Mouse (Mus musculus): ENCODE measurements at regions not wholly inside any gene's neighbourhood (a gene's known extent, or its start where the extent isn't known, plus 50 kb on each side); places are given as distances from the start of the nearest gene placed in this dataset.

DNA sequence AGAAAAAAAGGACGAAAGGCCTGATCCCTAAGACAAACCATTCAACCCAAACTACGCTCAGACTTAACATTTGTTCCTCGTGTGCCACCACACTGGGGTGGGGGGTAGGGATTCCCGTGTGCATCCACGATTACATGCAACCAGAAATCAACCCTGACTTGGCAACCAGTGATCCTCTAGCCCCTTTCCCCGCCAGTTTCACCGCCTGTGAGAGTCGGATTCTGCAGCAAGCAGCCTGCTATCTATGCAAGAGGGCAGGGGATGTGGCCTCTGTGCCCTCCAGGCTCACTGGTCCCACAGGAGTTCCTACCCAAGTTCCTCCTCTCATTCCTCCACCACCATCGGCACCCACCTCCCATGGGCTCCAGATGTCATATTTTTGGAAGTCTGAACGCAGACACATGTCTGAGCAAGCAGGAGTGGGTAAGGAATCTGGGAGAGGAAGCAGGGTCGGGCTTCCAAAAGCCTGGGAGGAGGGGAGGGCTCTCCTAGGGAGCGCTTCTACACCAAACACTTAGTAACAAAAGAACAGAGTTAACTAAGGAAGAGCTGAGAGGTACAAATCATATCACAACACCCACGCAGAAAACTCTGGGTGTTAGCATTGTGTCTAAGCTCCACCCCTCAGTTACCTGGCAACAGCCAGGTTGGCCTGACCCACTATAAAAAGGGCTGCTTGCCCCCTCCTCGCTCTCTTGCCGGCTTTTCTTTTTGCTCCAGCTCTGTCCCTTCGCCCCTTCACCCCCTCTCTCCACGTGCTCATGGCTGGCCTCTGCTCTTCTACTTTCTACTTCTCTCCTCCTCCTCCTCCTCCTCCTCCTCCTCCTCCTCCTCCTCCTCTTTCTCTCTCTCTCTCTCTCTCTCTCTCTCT is 127.9 kb upstream of the Arid1b start:
- peak overlapping the region; percentile 1; the same call in 1 of the 2 replicates for H3K9ac ChIP-seq (ENCODE audit: low read depth, low read length)
- H3K4me2 ChIP-seq (replicated peaks; ENCODE audit: low read depth, low read length): peak overlapping the region; percentile 25
- H3K27me3 ChIP-seq (ENCODE audit: control insufficient read depth, insufficient read depth, low read length): no peaks in the 10 kb centered on the region
- peaks cover 10% of the 10 kb centered on the region; the same call in 1 of the 2 replicates for H3K4me1 ChIP-seq (ENCODE audit: control insufficient read depth, insufficient read depth, low read length)
- WGBS: 39% methylated on average over 17 of the region's 17 CpGs
- H3K9me3 ChIP-seq (ENCODE audit: control insufficient read depth, low read length): no peaks in the 10 kb centered on the region
- H3K4me3 ChIP-seq (ENCODE audit: low read length): no peak overlapping the region
- no peaks in the 10 kb centered on the region for H3K36me3 ChIP-seq (ENCODE audit: control insufficient read depth, insufficient read depth, low read length)
- ATAC-seq (ENCODE audit: low FRiP score, low TSS enrichment): peak; percentile 40
- peak overlapping the region; percentile 26; the same call in 1 of the 2 replicates for H3K27ac ChIP-seq (ENCODE audit: low read depth, low read length)

DNA sequence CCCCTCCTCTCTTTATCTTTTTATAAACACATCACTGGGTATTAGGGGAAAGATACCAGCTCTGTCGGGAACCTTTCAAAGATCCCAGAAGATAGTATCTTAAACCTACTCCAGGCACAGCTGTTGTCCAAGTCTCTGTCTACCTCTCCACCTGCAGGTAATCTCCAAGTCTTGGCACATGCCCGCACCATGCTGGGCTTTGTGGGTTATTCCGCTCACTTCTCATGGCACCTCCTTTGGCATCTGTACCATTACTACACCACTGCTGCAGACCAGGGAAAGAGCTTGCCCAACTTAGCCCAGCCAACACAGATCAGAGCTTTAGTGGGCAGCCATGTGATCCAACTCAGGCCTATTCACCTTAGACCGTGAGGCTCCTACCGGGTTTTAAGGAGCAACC is 127.0 kb upstream of the Arid1b start:
- no peak overlapping the region for H3K27ac ChIP-seq (ENCODE audit: low read depth, low read length)
- H3K27me3 ChIP-seq (ENCODE audit: control insufficient read depth, insufficient read depth, low read length): no peaks in the 10 kb centered on the region
- H3K36me3 ChIP-seq (ENCODE audit: control insufficient read depth, insufficient read depth, low read length): no peaks in the 10 kb centered on the region
- 94% methylated on average over 5 of the region's 5 CpGs for WGBS
- H3K4me1 ChIP-seq (ENCODE audit: control insufficient read depth, insufficient read depth, low read length): peaks cover 10% of the 10 kb centered on the region; the same call in 1 of the 2 replicates
- no peak overlapping the region for H3K4me2 ChIP-seq (replicated peaks; ENCODE audit: low read depth, low read length)
- ATAC-seq (ENCODE audit: low FRiP score, low TSS enrichment): no peak
- H3K9ac ChIP-seq (ENCODE audit: low read depth, low read length): no peak overlapping the region
- no peak overlapping the region for H3K4me3 ChIP-seq (ENCODE audit: low read length)
- H3K9me3 ChIP-seq (ENCODE audit: control insufficient read depth, low read length): no peaks in the 10 kb centered on the region

DNA sequence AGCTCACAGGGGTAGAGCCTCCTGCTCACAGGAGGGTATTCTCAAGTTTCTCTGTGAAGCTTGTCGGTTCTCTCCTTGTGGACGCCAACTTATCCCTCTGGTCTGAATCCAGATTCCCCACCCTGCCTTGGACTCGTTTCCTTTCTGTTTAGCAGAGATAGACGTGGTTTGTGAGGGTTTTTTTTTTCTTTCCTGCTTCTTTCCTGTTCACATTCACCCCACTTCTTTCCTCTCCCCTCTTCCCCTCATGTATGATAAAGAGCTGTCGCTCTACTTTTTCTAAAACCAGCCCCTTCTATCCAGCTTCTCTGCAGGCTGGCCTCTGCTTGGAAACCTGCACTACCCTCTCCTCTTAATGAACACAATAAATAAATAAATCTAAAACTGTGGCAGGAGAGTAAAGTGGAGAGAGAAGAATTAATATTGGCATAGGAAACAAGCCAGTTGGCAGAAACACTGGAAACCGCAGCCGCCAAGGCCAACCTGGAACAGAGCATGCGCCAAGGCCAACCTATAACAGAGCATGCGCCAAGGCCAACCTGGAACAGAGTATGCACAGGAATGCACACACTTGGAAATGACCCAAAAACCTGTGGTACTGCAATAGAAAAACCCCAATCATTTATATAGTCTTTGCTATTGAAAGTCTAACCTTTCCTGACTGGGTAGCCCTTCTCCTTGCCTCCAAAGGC is 126.2 kb upstream of the Arid1b start:
- WGBS: 79% methylated on average over 9 of the region's 9 CpGs
- Histone ChIP-seq H3K27ac (ENCODE audit: low read depth, low read length) (no peak overlapping the region), H3K9ac (ENCODE audit: low read depth, low read length) (no peak overlapping the region), H3K4me2 (replicated peaks; ENCODE audit: low read depth, low read length) (no peak overlapping the region), H3K27me3 (ENCODE audit: control insufficient read depth, insufficient read depth, low read length) (no peaks in the 10 kb centered on the region), H3K9me3 (ENCODE audit: control insufficient read depth, low read length) (no peaks in the 10 kb centered on the region), H3K4me3 (ENCODE audit: low read length) (no peak overlapping the region), H3K4me1 (ENCODE audit: control insufficient read depth, insufficient read depth, low read length) (peaks cover 10% of the 10 kb centered on the region; the same call in 1 of the 2 replicates), H3K36me3 (ENCODE audit: control insufficient read depth, insufficient read depth, low read length) (no peaks in the 10 kb centered on the region)
- ATAC-seq (ENCODE audit: low FRiP score, low TSS enrichment): no peak

DNA sequence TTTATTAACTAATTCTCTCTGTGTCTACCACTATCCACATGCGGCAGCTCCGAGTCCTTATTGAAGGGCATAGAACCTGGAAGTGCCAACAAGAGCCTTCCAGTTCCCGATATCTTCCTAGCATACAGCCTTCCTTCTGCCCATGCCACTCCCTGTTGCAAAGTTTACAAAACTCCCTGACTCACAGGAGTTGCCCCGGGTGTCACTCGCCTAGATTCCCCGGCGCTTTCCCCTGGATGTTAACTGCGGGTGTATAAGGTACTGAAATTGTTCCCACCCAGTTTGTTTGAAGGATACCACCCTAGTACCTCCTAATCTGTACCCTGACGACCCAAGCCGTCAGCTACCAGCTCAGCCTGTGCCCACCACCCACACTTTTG is 125.7 kb upstream of the Arid1b start:
- no peaks in the 10 kb centered on the region for H3K9me3 ChIP-seq (ENCODE audit: control insufficient read depth, low read length)
- H3K36me3 ChIP-seq (ENCODE audit: control insufficient read depth, insufficient read depth, low read length): no peaks in the 10 kb centered on the region
- H3K9ac ChIP-seq (ENCODE audit: low read depth, low read length): no peak overlapping the region
- ATAC-seq (ENCODE audit: low FRiP score, low TSS enrichment): no peak
- no peak overlapping the region for H3K4me2 ChIP-seq (replicated peaks; ENCODE audit: low read depth, low read length)
- H3K27ac ChIP-seq (ENCODE audit: low read depth, low read length): no peak overlapping the region
- no peak overlapping the region for H3K4me3 ChIP-seq (ENCODE audit: low read length)
- peaks cover 10% of the 10 kb centered on the region; the same call in 1 of the 2 replicates for H3K4me1 ChIP-seq (ENCODE audit: control insufficient read depth, insufficient read depth, low read length)
- 89% methylated on average over 10 of the region's 10 CpGs for WGBS
- no peaks in the 10 kb centered on the region for H3K27me3 ChIP-seq (ENCODE audit: control insufficient read depth, insufficient read depth, low read length)

DNA sequence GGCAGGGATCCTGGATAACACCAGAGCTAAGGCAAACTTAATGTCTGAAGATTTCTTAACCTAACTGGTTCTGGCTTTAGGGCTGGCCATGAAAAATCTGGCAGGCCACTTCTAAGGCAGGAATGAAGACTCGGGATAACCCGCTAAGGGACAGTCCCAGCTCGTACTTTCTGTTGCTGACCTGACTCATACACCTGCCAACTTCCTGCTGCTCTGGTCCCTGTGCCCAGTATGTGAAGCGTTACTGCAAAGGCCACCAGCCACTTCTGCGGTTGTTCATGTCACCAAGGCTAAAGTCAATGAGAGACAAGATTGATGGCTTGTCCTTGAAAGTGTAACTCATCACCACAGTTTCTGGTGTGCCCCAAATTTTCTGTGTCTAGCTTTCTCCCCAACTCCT is 125.3 kb upstream of the Arid1b start:
- no peaks in the 10 kb centered on the region for H3K27me3 ChIP-seq (ENCODE audit: control insufficient read depth, insufficient read depth, low read length)
- WGBS: 92% methylated on average over 5 of the region's 5 CpGs
- H3K4me2 ChIP-seq (replicated peaks; ENCODE audit: low read depth, low read length): no peak overlapping the region
- H3K36me3 ChIP-seq (ENCODE audit: control insufficient read depth, insufficient read depth, low read length): no peaks in the 10 kb centered on the region
- H3K9ac ChIP-seq (ENCODE audit: low read depth, low read length): no peak overlapping the region
- H3K4me3 ChIP-seq (ENCODE audit: low read length): no peak overlapping the region
- no peaks in the 10 kb centered on the region for H3K9me3 ChIP-seq (ENCODE audit: control insufficient read depth, low read length)
- H3K4me1 ChIP-seq (ENCODE audit: control insufficient read depth, insufficient read depth, low read length): peaks cover 10% of the 10 kb centered on the region; the same call in 1 of the 2 replicates
- H3K27ac ChIP-seq (ENCODE audit: low read depth, low read length): no peak overlapping the region
- no peak for ATAC-seq (ENCODE audit: low FRiP score, low TSS enrichment)

DNA sequence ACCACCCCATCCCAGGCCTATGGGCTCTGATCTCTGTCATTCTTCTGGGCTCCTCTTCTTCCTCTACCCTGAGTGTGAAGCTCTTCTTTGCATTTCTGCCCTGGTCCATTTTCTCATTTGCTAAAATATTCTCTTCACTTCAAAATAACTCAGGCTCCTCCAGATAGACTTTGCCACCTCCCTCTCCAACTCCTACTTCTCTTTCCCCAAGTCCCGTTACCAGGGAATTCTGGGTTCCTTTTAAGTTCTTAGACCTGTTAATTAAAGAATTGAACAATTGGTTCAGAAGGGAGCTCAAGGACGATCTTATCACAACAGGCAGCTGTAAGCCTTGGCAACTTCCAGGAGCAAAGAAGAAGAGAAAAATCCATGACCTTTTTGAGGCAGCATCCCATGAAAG is 122.9 kb upstream of the Arid1b start:
- Histone ChIP-seq H3K4me1 (ENCODE audit: control insufficient read depth, insufficient read depth, low read length) (peaks cover 3% of the 10 kb centered on the region; the same call in 1 of the 2 replicates), H3K27me3 (ENCODE audit: control insufficient read depth, insufficient read depth, low read length) (no peaks in the 10 kb centered on the region), H3K9ac (ENCODE audit: low read depth, low read length) (no peak overlapping the region), H3K27ac (ENCODE audit: low read depth, low read length) (no peak overlapping the region), H3K9me3 (ENCODE audit: control insufficient read depth, low read length) (no peaks in the 10 kb centered on the region), H3K36me3 (ENCODE audit: control insufficient read depth, insufficient read depth, low read length) (no peaks in the 10 kb centered on the region), H3K4me3 (ENCODE audit: low read length) (no peak overlapping the region), H3K4me2 (replicated peaks; ENCODE audit: low read depth, low read length) (no peak overlapping the region)
- ATAC-seq (ENCODE audit: low FRiP score, low TSS enrichment): no peak
- 69% methylated on average over 2 of the region's 2 CpGs for WGBS

DNA sequence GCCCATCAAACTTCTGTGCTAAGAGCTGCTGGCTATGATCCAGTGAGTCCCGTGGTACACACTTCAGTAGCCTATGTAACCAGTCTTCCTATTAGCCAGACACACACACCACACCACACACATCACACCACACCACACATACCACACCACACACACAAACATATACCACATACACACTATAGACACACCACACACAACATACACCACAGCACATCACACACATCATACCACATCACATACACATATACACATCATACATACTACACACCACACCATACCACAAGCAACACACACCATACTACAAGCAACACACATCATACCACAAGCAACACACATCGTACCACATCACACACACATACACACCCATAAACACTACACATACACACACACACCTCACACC is 119.7 kb upstream of the Arid1b start:
- no peak overlapping the region for H3K9ac ChIP-seq (ENCODE audit: low read depth, low read length)
- H3K4me1 ChIP-seq (ENCODE audit: control insufficient read depth, insufficient read depth, low read length): no peaks in the 10 kb centered on the region
- H3K36me3 ChIP-seq (ENCODE audit: control insufficient read depth, insufficient read depth, low read length): no peaks in the 10 kb centered on the region
- H3K4me2 ChIP-seq (replicated peaks; ENCODE audit: low read depth, low read length): no peak overlapping the region
- H3K4me3 ChIP-seq (ENCODE audit: low read length): no peak overlapping the region
- 88% methylated on average over 2 of the region's 2 CpGs for WGBS
- no peak overlapping the region for H3K27ac ChIP-seq (ENCODE audit: low read depth, low read length)
- no peaks in the 10 kb centered on the region for H3K27me3 ChIP-seq (ENCODE audit: control insufficient read depth, insufficient read depth, low read length)
- no peaks in the 10 kb centered on the region for H3K9me3 ChIP-seq (ENCODE audit: control insufficient read depth, low read length)
- ATAC-seq (ENCODE audit: low FRiP score, low TSS enrichment): no peak

DNA sequence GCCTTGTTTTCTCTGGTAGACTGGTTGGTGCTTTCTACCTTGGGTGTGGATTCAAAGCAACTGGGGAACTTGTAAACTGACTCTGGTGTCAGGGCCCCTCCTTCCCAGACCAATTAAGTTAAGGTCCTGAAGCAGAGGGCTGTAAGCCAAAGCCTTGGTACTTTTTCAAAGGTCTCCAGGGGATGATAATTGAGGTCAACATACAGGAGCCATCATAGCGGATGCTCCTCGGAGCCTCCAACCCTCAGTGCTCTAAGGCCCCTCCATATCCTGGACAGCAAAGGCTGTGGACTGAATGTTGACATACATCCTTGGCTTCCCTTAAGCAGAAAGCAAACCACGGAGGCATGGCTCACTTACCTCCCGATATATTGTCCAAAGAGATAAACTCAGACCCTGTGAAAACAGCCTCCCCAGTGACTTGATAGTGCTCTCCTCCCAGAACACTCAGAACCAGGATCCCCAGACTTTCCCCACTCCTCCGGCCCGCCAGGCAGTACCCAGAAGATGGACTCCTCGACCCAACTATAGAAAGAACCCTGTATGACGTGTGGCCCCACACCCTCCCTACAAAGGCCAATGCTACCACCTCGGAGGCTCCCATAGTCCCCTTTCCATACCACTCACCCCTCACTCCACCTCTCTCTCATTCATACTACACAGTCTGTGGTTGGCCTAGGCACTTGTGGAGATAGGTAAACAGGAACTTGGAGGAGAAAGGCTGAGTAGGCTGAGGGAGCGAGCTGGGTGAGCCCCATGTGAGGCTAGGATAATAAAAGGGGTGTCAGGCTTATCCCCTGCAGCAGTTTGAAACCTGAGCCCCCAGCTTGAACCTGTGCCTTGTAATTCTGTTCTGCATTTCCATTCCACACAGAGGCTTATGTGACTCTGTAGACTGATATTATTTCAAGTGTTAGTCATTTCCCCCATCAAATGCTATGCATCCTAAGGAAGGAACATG is 118.8 kb upstream of the Arid1b start:
- 53% methylated on average over 10 of the region's 10 CpGs for WGBS
- no peak for ATAC-seq (ENCODE audit: low FRiP score, low TSS enrichment)
- no peak overlapping the region for H3K4me3 ChIP-seq (ENCODE audit: low read length)
- no peak overlapping the region for H3K27ac ChIP-seq (ENCODE audit: low read depth, low read length)
- H3K9ac ChIP-seq (ENCODE audit: low read depth, low read length): no peak overlapping the region
- H3K36me3 ChIP-seq (ENCODE audit: control insufficient read depth, insufficient read depth, low read length): no peaks in the 10 kb centered on the region
- H3K4me1 ChIP-seq (ENCODE audit: control insufficient read depth, insufficient read depth, low read length): no peaks in the 10 kb centered on the region
- H3K9me3 ChIP-seq (ENCODE audit: control insufficient read depth, low read length): no peaks in the 10 kb centered on the region
- H3K4me2 ChIP-seq (replicated peaks; ENCODE audit: low read depth, low read length): no peak overlapping the region
- H3K27me3 ChIP-seq (ENCODE audit: control insufficient read depth, insufficient read depth, low read length): no peaks in the 10 kb centered on the region
